Mouse (Mus musculus) gastrocnemius, postnatal 4 days (tissue): ENCODE data around the gene Olfr1028. TPM values are rescaled to one million over a fixed set of nuclear protein-coding genes. Genes with fewer than 3 reads are reported as not detected.

ENCODE experiments used
- DNase-seq, 2 experiments: peaks; one replicate each; pipeline ENCODE4 v3.0.0; 2021 to 2022; ENCODE audit warnings: low spot score in 2 of 2, mixed read lengths in 2 of 2
- long read RNA-seq, 2 experiments: library from polyadenylated mRNA; stranded (forward); transcript quantifications; one replicate each; pipeline ENCODE4 v2.0.0; 2021
- total RNA-seq, 2 experiments: library from RNA; stranded (reverse); gene quantifications; 2 replicates each; pipeline ENCODE4 v1.2.3; 2021

Gene Olfr1028
- total RNA-seq: not detected
- long read RNA-seq, experiment 1: 0 reads
- long read RNA-seq, experiment 2: 0 reads

GRCm38 (mm10) chr2:85950137-85950536, at the start of gene Olfr1028:
Gene Olfr1028, plus strand, starts transcription at chr2:85950437.
- no peak for DNase-seq

GRCm38 (mm10) chr2:85904952-85905351, 45.3 kb upstream of the Olfr1028 start, which contains the start of gene Olfr1024:
Gene Olfr1024, minus strand, starts transcription at chr2:85905052.
- DNase-seq: no peak

- DNase-seq: no peak
These were observed 37.0 kb upstream of the Olfr1028 start for GRCm38 (mm10) chr2:85913197-85913596.

GRCm38 (mm10) chr2:85914893-85915292, 35.3 kb upstream of the Olfr1028 start, which contains the start of gene Olfr1025-ps1:
Gene Olfr1025-ps1, plus strand, starts transcription at chr2:85915193.
- no peak for DNase-seq

- no peak for DNase-seq
These were observed 29.0 kb upstream of the Olfr1028 start, which contains the start of gene Olfr1026 for GRCm38 (mm10) chr2:85921258-85921657. Gene Olfr1026, plus strand, starts transcription at chr2:85921558.

GRCm38 (mm10) chr2:85973595-85973994, 23.4 kb downstream of the Olfr1028 start, which contains the start of gene Olfr1029:
Gene Olfr1029, plus strand, starts transcription at chr2:85973895.
- DNase-seq: no peak

- no peak for DNase-seq
These were observed 28.7 kb downstream of the Olfr1028 start, which contains the start of gene Olfr1030 for GRCm38 (mm10) chr2:85978976-85979375. Gene Olfr1030, plus strand, starts transcription at chr2:85979276.

- DNase-seq: no peak
These were observed 39.8 kb downstream of the Olfr1028 start, which contains the start of gene Olfr1031 for GRCm38 (mm10) chr2:85990004-85990403. Gene Olfr1031, plus strand, starts transcription at chr2:85990304.

Other genes with a start within 250 kb of the Olfr1028 start
- gene Olfr1009, start 235.0 kb upstream of the Olfr1028 start, total RNA-seq: not detected
- not detected for gene Olfr1012, start 187.7 kb upstream of the Olfr1028 start, total RNA-seq
- gene Olfr1013, start 183.3 kb upstream of the Olfr1028 start, total RNA-seq: not detected
- not detected for gene Olfr1014, start 177.7 kb upstream of the Olfr1028 start, total RNA-seq
- gene Olfr1015, start 168.4 kb upstream of the Olfr1028 start, total RNA-seq: not detected
- not detected for gene Olfr1016, start 147.9 kb upstream of the Olfr1028 start, total RNA-seq
- not detected for gene Olfr1018, start 132.0 kb upstream of the Olfr1028 start, total RNA-seq
- not detected for gene Olfr1019, start 105.0 kb upstream of the Olfr1028 start, total RNA-seq
- gene Olfr1020, start 103.4 kb upstream of the Olfr1028 start, total RNA-seq: not detected
- not detected for gene Olfr1022, start 81.8 kb upstream of the Olfr1028 start, total RNA-seq
- not detected for gene Olfr1023, start 64.8 kb upstream of the Olfr1028 start, total RNA-seq
- not detected for gene Olfr1024, start 45.4 kb upstream of the Olfr1028 start, total RNA-seq
- gene Olfr1025-ps1, start 35.2 kb upstream of the Olfr1028 start, total RNA-seq: not detected
- not detected for gene Olfr1026, start 28.9 kb upstream of the Olfr1028 start, total RNA-seq
- not detected for gene Olfr1029, start 23.5 kb downstream of the Olfr1028 start, total RNA-seq
- not detected for gene Olfr1030, start 28.8 kb downstream of the Olfr1028 start, total RNA-seq
- not detected for gene Olfr1031, start 39.9 kb downstream of the Olfr1028 start, total RNA-seq
- not detected for gene Olfr1032, start 55.1 kb downstream of the Olfr1028 start, total RNA-seq
- gene Olfr1033, start 70.2 kb downstream of the Olfr1028 start, total RNA-seq: under 1 TPM; 0.08 to 0.10 TPM
- not detected for gene Olfr1034, start 95.4 kb downstream of the Olfr1028 start, total RNA-seq
- gene Olfr1036, start 123.6 kb downstream of the Olfr1028 start, total RNA-seq: not detected
- not detected for gene Olfr1037, start 136.9 kb downstream of the Olfr1028 start, total RNA-seq
- not detected for gene Olfr1039, start 185.5 kb downstream of the Olfr1028 start, total RNA-seq
- not detected for gene Olfr1040, start 196.3 kb downstream of the Olfr1028 start, total RNA-seq
- not detected for gene Olfr1042, start 211.4 kb downstream of the Olfr1028 start, total RNA-seq
- gene Olfr1043, start 217.1 kb downstream of the Olfr1028 start, total RNA-seq: not detected
- gene Olfr1044, start 227.4 kb downstream of the Olfr1028 start, total RNA-seq: not detected
- not detected for gene Olfr52, start 235.2 kb downstream of the Olfr1028 start, total RNA-seq